In genomic region chr4:148613738-148614137, GRCm38 (mm10) we compare ENCODE assay signal across 31 mouse cellular contexts. TPM values are rescaled to one million over a fixed set of nuclear protein-coding genes. Genes with fewer than 3 reads are reported as not detected.
DNase-seq lines count a peak whose midpoint lies in the region; ATAC-seq and TF ChIP-seq lines count a peak whose summit lies in the region.
"Had no signal": no experiment of that assay in that cellular context is flagged by ENCODE, and none has a peak within 500 bp of the region (broad histone marks: within the 10 kb centered on the region; RNA-seq: fewer than 3 reads in every experiment).

No protein-coding gene starts in this region.

- H3K36me3 ChIP-seq in forebrain, embryonic 11.5 days (ENCODE audit: control insufficient read depth, insufficient read depth, low read length) = peaks cover 13% of the 10 kb centered on the region
- peaks cover 97% of the 10 kb centered on the region for H3K36me3 ChIP-seq in forebrain, embryonic 10.5 days (replicated peaks)
- peaks cover 59% of the 10 kb centered on the region for H3K36me3 ChIP-seq in hindbrain, embryonic 12.5 days
- peaks cover 96% of the 10 kb centered on the region for H3K36me3 ChIP-seq in hindbrain, embryonic 10.5 days
- peaks cover 29% of the 10 kb centered on the region for H3K36me3 ChIP-seq in liver, embryonic 11.5 days (ENCODE audit: control insufficient read depth, insufficient read depth, low read length)
- peaks cover 47% of the 10 kb centered on the region for H3K36me3 ChIP-seq in ES-Bruce4 (ENCODE audit: control insufficient read depth, insufficient read depth, low read length, poor library complexity, severe bottlenecking)

- H3K9ac ChIP-seq in forebrain, embryonic 11.5 days (ENCODE audit: low read length) = no peak overlapping the region
- H3K9ac ChIP-seq in hindbrain, embryonic 12.5 days = no peak overlapping the region
- no peak overlapping the region for H3K9ac ChIP-seq in liver, embryonic 11.5 days (ENCODE audit: low read depth, low read length)
- no peak overlapping the region for H3K9ac ChIP-seq in ES-Bruce4 (ENCODE audit: low read depth, poor library complexity, severe bottlenecking)
- H3K9ac ChIP-seq: forebrain, postnatal 0 days; heart, embryonic 15.5 days; limb, embryonic 12.5 days; liver, embryonic 13.5 days had no signal

- H3K9me3 ChIP-seq in forebrain, embryonic 11.5 days (ENCODE audit: control insufficient read depth, low read length) = no peaks in the 10 kb centered on the region
- no peaks in the 10 kb centered on the region for H3K9me3 ChIP-seq in forebrain, embryonic 10.5 days
- no peaks in the 10 kb centered on the region for H3K9me3 ChIP-seq in hindbrain, embryonic 12.5 days (replicated peaks)
- H3K9me3 ChIP-seq in hindbrain, embryonic 10.5 days = no peaks in the 10 kb centered on the region
- no peaks in the 10 kb centered on the region for H3K9me3 ChIP-seq in liver, embryonic 11.5 days (ENCODE audit: control insufficient read depth, low read length)
- H3K9me3 ChIP-seq in ES-Bruce4 (replicated peaks; ENCODE audit: control insufficient read depth, insufficient read depth, low read length, poor library complexity, severe bottlenecking) = no peaks in the 10 kb centered on the region
- H3K9me3 ChIP-seq: heart, embryonic 15.5 days; limb, embryonic 12.5 days; liver, embryonic 13.5 days had no signal

- TF ChIP-seq EP300 in ES-Bruce4 (IDR thresholded peaks at IDR 0.05; ENCODE audit: insufficient read depth, low read depth, low read length) = no peak

- no peaks in the 10 kb centered on the region; the same call in 1 of the 2 replicates for H3K4me1 ChIP-seq in forebrain, embryonic 11.5 days (replicated peaks; ENCODE audit: control insufficient read depth, insufficient read depth, low read length)
- no peaks in the 10 kb centered on the region; the same call in 1 of the 2 replicates for H3K4me1 ChIP-seq in forebrain, embryonic 10.5 days
- H3K4me1 ChIP-seq in hindbrain, embryonic 12.5 days = peaks cover 4% of the 10 kb centered on the region; the same call in 1 of the 2 replicates
- H3K4me1 ChIP-seq in hindbrain, embryonic 10.5 days (replicated peaks) = no peaks in the 10 kb centered on the region
- no peaks in the 10 kb centered on the region for H3K4me1 ChIP-seq in liver, embryonic 11.5 days (replicated peaks; ENCODE audit: control insufficient read depth, insufficient read depth, low read length)
- H3K4me1 ChIP-seq in ES-Bruce4 (ENCODE audit: control insufficient read depth, insufficient read depth, low read length) = peaks cover 2% of the 10 kb centered on the region

- WGBS in forebrain, embryonic 11.5 days = 72% methylated on average over 9 of the region's 9 CpGs
- WGBS in forebrain, embryonic 10.5 days = 86% methylated on average over 9 of the region's 9 CpGs
- WGBS in hindbrain, embryonic 12.5 days = 59% methylated on average over 9 of the region's 9 CpGs
- WGBS in hindbrain, embryonic 10.5 days = 80% methylated on average over 9 of the region's 9 CpGs
- WGBS in liver, embryonic 11.5 days = 86% methylated on average over 9 of the region's 9 CpGs

- no peak for ATAC-seq in forebrain, embryonic 11.5 days (replicated peaks; ENCODE audit: low FRiP score)
- no peak for ATAC-seq in hindbrain, embryonic 12.5 days (ENCODE audit: low FRiP score)
- ATAC-seq in liver, embryonic 11.5 days (replicated peaks; ENCODE audit: low FRiP score) = no peak
- ATAC-seq: activated CD4-positive, CD25-positive, alpha-beta regulatory T cell, adult 4 months; inflammation-experienced regulatory T-cells, adult 6 months; midbrain, embryonic 16.5 days had no signal

- TF ChIP-seq CTCF in ES-Bruce4 (IDR thresholded peaks at IDR 0.05; ENCODE audit: low read depth, low read length) = no peak

- no peak overlapping the region for H3K27ac ChIP-seq in forebrain, embryonic 11.5 days (ENCODE audit: low read depth, low read length)
- H3K27ac ChIP-seq in forebrain, embryonic 10.5 days = no peak overlapping the region
- peak overlapping the region; percentile 26; the same call in 1 of the 2 replicates for H3K27ac ChIP-seq in hindbrain, embryonic 12.5 days
- H3K27ac ChIP-seq in hindbrain, embryonic 10.5 days = no peak overlapping the region
- H3K27ac ChIP-seq in liver, embryonic 11.5 days (ENCODE audit: low read depth, low read length) = no peak overlapping the region
- peak overlapping the region; percentile 15; the same call in 1 of the 2 replicates for H3K27ac ChIP-seq in ES-Bruce4 (ENCODE audit: insufficient read depth, low read length)
- H3K27ac ChIP-seq: heart, embryonic 15.5 days; left cerebral cortex, adult 2 months; limb, embryonic 12.5 days; liver, embryonic 13.5 days had no signal

- no peak for TF ChIP-seq POLR2A in ES-Bruce4 (IDR thresholded peaks at IDR 0.05; ENCODE audit: insufficient read depth, low read length)

- H3K4me2 ChIP-seq in forebrain, embryonic 11.5 days (ENCODE audit: low read depth, low read length, severe bottlenecking) = no peak overlapping the region
- no peak overlapping the region for H3K4me2 ChIP-seq in hindbrain, embryonic 12.5 days (replicated peaks)
- H3K4me2 ChIP-seq in liver, embryonic 11.5 days = no peak overlapping the region
- H3K4me2 ChIP-seq: heart, embryonic 15.5 days; limb, embryonic 12.5 days; liver, embryonic 13.5 days had no signal

- H3K27me3 ChIP-seq in forebrain, embryonic 11.5 days (ENCODE audit: control insufficient read depth, insufficient read depth, low read length) = no peaks in the 10 kb centered on the region
- no peaks in the 10 kb centered on the region for H3K27me3 ChIP-seq in forebrain, embryonic 10.5 days (ENCODE audit: poor library complexity, severe bottlenecking)
- no peaks in the 10 kb centered on the region for H3K27me3 ChIP-seq in hindbrain, embryonic 12.5 days
- no peaks in the 10 kb centered on the region for H3K27me3 ChIP-seq in hindbrain, embryonic 10.5 days (ENCODE audit: insufficient read depth, poor library complexity, severe bottlenecking)
- H3K27me3 ChIP-seq in liver, embryonic 11.5 days (replicated peaks; ENCODE audit: control insufficient read depth, insufficient read depth, low read length) = no peaks in the 10 kb centered on the region
- H3K27me3 ChIP-seq in ES-Bruce4 (ENCODE audit: control insufficient read depth, insufficient read depth, low read length, poor library complexity, severe bottlenecking) = no peaks in the 10 kb centered on the region
- H3K27me3 ChIP-seq: heart, embryonic 15.5 days; limb, embryonic 12.5 days; liver, embryonic 13.5 days had no signal

- peak; percentile 41 for DNase-seq in forebrain, embryonic 11.5 days (ENCODE audit: low spot score)
- DNase-seq in forebrain, embryonic 10.5 days (ENCODE audit: extremely low spot score, low spot score) = no peak
- no peak for DNase-seq in hindbrain, embryonic 10.5 days (ENCODE audit: low spot score)
- peak; percentile 30 for DNase-seq in liver, embryonic 11.5 days (ENCODE audit: low spot score)
- no peak for DNase-seq in liver
- DNase-seq in lung, postnatal 36 days = no peak
- DNase-seq: adrenal gland, adult 2 months; adrenal gland, postnatal 36 days; cerebellum, adult 18-20 months; cerebellum, postnatal 10 days; forebrain, postnatal 0 days; gastrocnemius, postnatal 14 days; kidney, adult 11 months; kidney, postnatal 14 days; liver, embryonic 13.5 days; lung, adult 2 months; lung, postnatal 10 days; right cerebral cortex, postnatal 25 days; thymus, adult 18-20 months; thymus, postnatal 25 days had no signal

- no peak overlapping the region for H3K4me3 ChIP-seq in forebrain, embryonic 11.5 days (ENCODE audit: low read depth, low read length)
- no peak overlapping the region for H3K4me3 ChIP-seq in forebrain, embryonic 10.5 days
- no peak overlapping the region for H3K4me3 ChIP-seq in hindbrain, embryonic 12.5 days
- no peak overlapping the region for H3K4me3 ChIP-seq in hindbrain, embryonic 10.5 days
- no peak overlapping the region for H3K4me3 ChIP-seq in liver, embryonic 11.5 days (ENCODE audit: low read depth, low read length)
- H3K4me3 ChIP-seq in ES-Bruce4 (ENCODE audit: low read depth, low read length) = no peak overlapping the region
- H3K4me3 ChIP-seq: erythroblast, embryonic 14.5 days; heart, embryonic 15.5 days; left cerebral cortex, adult 2 months; limb, embryonic 12.5 days; liver, embryonic 13.5 days had no signal

RNA-seq across cellular contexts. Expression of gene Masp2, which starts 11.4 kb away (rescaled TPM):
- polyA plus RNA-seq in forebrain, embryonic 11.5 days (2014; fragmentation: Nextera tagmentation; extraction: Ambion mirVana) = 0.36 TPM in 1 of 2 replicates, not detected in the other
- polyA plus RNA-seq in forebrain, embryonic 10.5 days (2016; fragmentation: Nextera tagmentation; extraction: Ambion mirVana) = 0.22 TPM in 1 of 2 replicates, not detected in the other
- 0.44 and 0.45 TPM in 2 replicates for polyA plus RNA-seq in hindbrain, embryonic 12.5 days (2016; fragmentation: Nextera tagmentation; extraction: Ambion mirVana)
- polyA plus RNA-seq in hindbrain, embryonic 10.5 days (2016; fragmentation: Nextera tagmentation; extraction: Ambion mirVana) = 0.09 TPM in 1 of 2 replicates, not detected in the other
- 5.0 and 6.8 TPM in 2 replicates for polyA plus RNA-seq in liver, embryonic 11.5 days (2014; fragmentation: Nextera tagmentation; extraction: Ambion mirVana)
- 2.6 TPM in 2 replicates for polyA plus RNA-seq in ES-Bruce4 (2011; ENCODE audit: insufficient read depth, insufficient read length, low read depth, missing spikeins)
- polyA plus RNA-seq: activated CD4-positive, CD25-positive, alpha-beta regulatory T cell, adult 4 months; forebrain, postnatal 0 days; heart, embryonic 15.5 days; kidney, embryonic 14.5 days had no signal

RNA-seq across cellular contexts. Expression of gene Tardbp, which starts 13.1 kb away (rescaled TPM):
- polyA plus RNA-seq in forebrain, embryonic 11.5 days (2014; fragmentation: Nextera tagmentation; extraction: Ambion mirVana) = 225 and 238 TPM in 2 replicates
- 495 and 519 TPM in 2 replicates for polyA plus RNA-seq in forebrain, embryonic 10.5 days (2016; fragmentation: Nextera tagmentation; extraction: Ambion mirVana)
- 333 and 353 TPM in 2 replicates for polyA plus RNA-seq in hindbrain, embryonic 12.5 days (2016; fragmentation: Nextera tagmentation; extraction: Ambion mirVana)
- 302 and 421 TPM in 2 replicates for polyA plus RNA-seq in hindbrain, embryonic 10.5 days (2016; fragmentation: Nextera tagmentation; extraction: Ambion mirVana)
- polyA plus RNA-seq in liver, embryonic 11.5 days (2014; fragmentation: Nextera tagmentation; extraction: Ambion mirVana) = 226 and 230 TPM in 2 replicates
- polyA plus RNA-seq in ES-Bruce4 (2011; ENCODE audit: insufficient read depth, insufficient read length, low read depth, missing spikeins) = 742 and 797 TPM in 2 replicates

RNA-seq across cellular contexts. Expression of gene Srm, which starts 22.4 kb away (rescaled TPM):
- 206 and 222 TPM in 2 replicates for polyA plus RNA-seq in forebrain, embryonic 11.5 days (2014; fragmentation: Nextera tagmentation; extraction: Ambion mirVana)
- polyA plus RNA-seq in forebrain, embryonic 10.5 days (2016; fragmentation: Nextera tagmentation; extraction: Ambion mirVana) = 265 and 272 TPM in 2 replicates
- polyA plus RNA-seq in hindbrain, embryonic 12.5 days (2016; fragmentation: Nextera tagmentation; extraction: Ambion mirVana) = 143 and 148 TPM in 2 replicates
- 190 and 218 TPM in 2 replicates for polyA plus RNA-seq in hindbrain, embryonic 10.5 days (2016; fragmentation: Nextera tagmentation; extraction: Ambion mirVana)
- 510 and 529 TPM in 2 replicates for polyA plus RNA-seq in liver, embryonic 11.5 days (2014; fragmentation: Nextera tagmentation; extraction: Ambion mirVana)
- polyA plus RNA-seq in ES-Bruce4 (2011; ENCODE audit: insufficient read depth, insufficient read length, low read depth, missing spikeins) = 131 and 143 TPM in 2 replicates

RNA-seq across cellular contexts. Expression of gene Gm572, which starts 29.4 kb away (rescaled TPM):
- not detected in 2 replicates for polyA plus RNA-seq in forebrain, embryonic 11.5 days (2014; fragmentation: Nextera tagmentation; extraction: Ambion mirVana)
- not detected in 2 replicates for polyA plus RNA-seq in forebrain, embryonic 10.5 days (2016; fragmentation: Nextera tagmentation; extraction: Ambion mirVana)
- not detected in 2 replicates for polyA plus RNA-seq in hindbrain, embryonic 12.5 days (2016; fragmentation: Nextera tagmentation; extraction: Ambion mirVana)
- polyA plus RNA-seq in hindbrain, embryonic 10.5 days (2016; fragmentation: Nextera tagmentation; extraction: Ambion mirVana) = not detected in 2 replicates
- not detected in 2 replicates for polyA plus RNA-seq in liver, embryonic 11.5 days (2014; fragmentation: Nextera tagmentation; extraction: Ambion mirVana)
- 0.49 TPM in 1 of 2 replicates, not detected in the other for polyA plus RNA-seq in ES-Bruce4 (2011; ENCODE audit: insufficient read depth, insufficient read length, low read depth, missing spikeins)
- polyA plus RNA-seq: activated CD4-positive, CD25-positive, alpha-beta regulatory T cell, adult 4 months; brain, embryonic 14.5 days; erythroblast, embryonic 14.5 days; forebrain, postnatal 0 days; inflammation-experienced regulatory T-cells, adult 6 months; kidney, embryonic 14.5 days; limb, embryonic 12.5 days; liver, embryonic 13.5 days; midbrain, embryonic 16.5 days had no signal

RNA-seq across cellular contexts. Expression of gene Exosc10, which starts 55.5 kb away (rescaled TPM):
- 99.1 and 108 TPM in 2 replicates for polyA plus RNA-seq in forebrain, embryonic 11.5 days (2014; fragmentation: Nextera tagmentation; extraction: Ambion mirVana)
- 96.0 and 97.2 TPM in 2 replicates for polyA plus RNA-seq in forebrain, embryonic 10.5 days (2016; fragmentation: Nextera tagmentation; extraction: Ambion mirVana)
- 92.3 and 97.6 TPM in 2 replicates for polyA plus RNA-seq in hindbrain, embryonic 12.5 days (2016; fragmentation: Nextera tagmentation; extraction: Ambion mirVana)
- polyA plus RNA-seq in hindbrain, embryonic 10.5 days (2016; fragmentation: Nextera tagmentation; extraction: Ambion mirVana) = 92.9 and 97.4 TPM in 2 replicates
- 92.4 and 98.2 TPM in 2 replicates for polyA plus RNA-seq in liver, embryonic 11.5 days (2014; fragmentation: Nextera tagmentation; extraction: Ambion mirVana)
- polyA plus RNA-seq in ES-Bruce4 (2011; ENCODE audit: insufficient read depth, insufficient read length, low read depth, missing spikeins) = 52.8 and 53.9 TPM in 2 replicates

Comparison
In these comparisons a context has a peak if more than half of its experiments do, and no peak if none do; other contexts are left out.
1. DNase-seq: peak in forebrain, embryonic 11.5 days (single experiment) and liver, embryonic 11.5 days (single experiment); none in forebrain, embryonic 10.5 days (single experiment), hindbrain, embryonic 10.5 days (single experiment), liver (single experiment) and lung, postnatal 36 days (single experiment).
2. H3K27ac ChIP-seq: peak in hindbrain, embryonic 12.5 days (single experiment) and ES-Bruce4 (single experiment); none in forebrain, embryonic 11.5 days (single experiment), forebrain, embryonic 10.5 days (single experiment), hindbrain, embryonic 10.5 days (single experiment) and liver, embryonic 11.5 days (single experiment).